Mouse (Mus musculus) E14TG2a.4 (cell line): ENCODE measurements around the gene Borcs6.

Experiments used
- H3K27me3 ChIP-seq: 2 replicates; pipeline ENCODE4 v1.6.1; 2014; ENCODE audit warnings: low read length, control low read depth; ENCODE audit not compliant: insufficient read depth
- H3K36me3 ChIP-seq: 2 replicates; pipeline ENCODE4 v1.6.1; 2014; ENCODE audit warnings: low read length, control low read depth; ENCODE audit not compliant: insufficient read depth
- H3K4me1 ChIP-seq: replicated peaks from 2 replicates; pipeline ENCODE4 v1.6.1; 2014; ENCODE audit warnings: low read depth, low read length, control low read depth
- H3K4me3 ChIP-seq: replicated peaks from 2 replicates; pipeline ENCODE4 v1.5.1; 2014; ENCODE audit warnings: mild to moderate bottlenecking, low read length
- H3K9me3 ChIP-seq: 2 replicates; pipeline ENCODE4 v1.6.1; 2014; ENCODE audit warnings: low read length, control low read depth
- CTCF ChIP-seq: conservative IDR thresholded peaks from 2 replicates; pipeline ENCODE4 v1.5.1; 2014; ENCODE audit warnings: low read length
- NANOG ChIP-seq: IDR thresholded peaks from 2 replicates; pipeline ENCODE4 v1.6.1; 2014; ENCODE audit warnings: borderline replicate concordance, low read length, mixed read lengths
- POU5F1 ChIP-seq: IDR thresholded peaks from 2 replicates; pipeline ENCODE4 v1.6.1; 2014; ENCODE audit warnings: low read length, borderline replicate concordance

Borcs6 gene

GRCm38 (mm10) chr11:69058729-69059356, 674 bp upstream of the Borcs6 start:
- TF ChIP-seq CTCF (no peak), POU5F1 (no peak), NANOG (no peak)
- peak overlapping the region; percentile 99 for H3K4me3 ChIP-seq
- no peaks in the 10 kb centered on the region for H3K36me3 ChIP-seq
- peaks cover 40% of the 10 kb centered on the region for H3K4me1 ChIP-seq
- no peaks in the 10 kb centered on the region for H3K9me3 ChIP-seq
- H3K27me3 ChIP-seq: peaks cover 15% of the 10 kb centered on the region

- H3K27me3 ChIP-seq: peaks cover 15% of the 10 kb centered on the region
- TF ChIP-seq NANOG (no peak), CTCF (no peak), POU5F1 (no peak)
- peak overlapping the region; percentile 99 for H3K4me3 ChIP-seq
- no peaks in the 10 kb centered on the region for H3K36me3 ChIP-seq
- H3K4me1 ChIP-seq: peaks cover 42% of the 10 kb centered on the region
- no peaks in the 10 kb centered on the region for H3K9me3 ChIP-seq
Observed at GRCm38 (mm10) chr11:69059975-69060411, 476 bp downstream of the Borcs6 start.

- no peaks in the 10 kb centered on the region for H3K9me3 ChIP-seq
- H3K4me1 ChIP-seq: peaks cover 48% of the 10 kb centered on the region
- H3K27me3 ChIP-seq: peaks cover 15% of the 10 kb centered on the region
- no peaks in the 10 kb centered on the region for H3K36me3 ChIP-seq
- no peak for TF ChIP-seq CTCF
- no peak for TF ChIP-seq POU5F1
- TF ChIP-seq NANOG: no peak
- H3K4me3 ChIP-seq: peak overlapping the region; percentile 99
Observed at GRCm38 (mm10) chr11:69060448-69061254, 1.1 kb downstream of the Borcs6 start.

GRCm38 (mm10) chr11:69061255-69061912, 1.9 kb downstream of the Borcs6 start:
- Histone ChIP-seq H3K9me3 (no peaks in the 10 kb centered on the region), H3K27me3 (peaks cover 15% of the 10 kb centered on the region), H3K36me3 (no peaks in the 10 kb centered on the region), H3K4me3 (peak overlapping the region; percentile 99), H3K4me1 (peaks cover 54% of the 10 kb centered on the region)
- no peak for TF ChIP-seq NANOG
- TF ChIP-seq CTCF: no peak
- no peak for TF ChIP-seq POU5F1

GRCm38 (mm10) chr11:69062194-69062760, 2.8 kb downstream of the Borcs6 start:
- TF ChIP-seq NANOG (no peak), POU5F1 (no peak), CTCF (no peak)
- H3K9me3 ChIP-seq: no peaks in the 10 kb centered on the region
- peaks cover 15% of the 10 kb centered on the region for H3K27me3 ChIP-seq
- peak overlapping the region; percentile 91 for H3K4me3 ChIP-seq
- no peaks in the 10 kb centered on the region for H3K36me3 ChIP-seq
- H3K4me1 ChIP-seq: peaks cover 61% of the 10 kb centered on the region

GRCm38 (mm10) chr11:69062761-69063224, 3.3 kb downstream of the Borcs6 start:
- no peaks in the 10 kb centered on the region for H3K9me3 ChIP-seq
- peak overlapping the region; percentile 91 for H3K4me3 ChIP-seq
- TF ChIP-seq CTCF (no peak), POU5F1 (no peak), NANOG (0 out of 2 replicates have a peak, but pooled peaks have one; percentile 5)
- no peaks in the 10 kb centered on the region for H3K36me3 ChIP-seq
- peaks cover 63% of the 10 kb centered on the region for H3K4me1 ChIP-seq
- peaks cover 15% of the 10 kb centered on the region for H3K27me3 ChIP-seq

GRCm38 (mm10) chr11:69063413-69064201, 4.1 kb downstream of the Borcs6 start:
- H3K4me1 ChIP-seq: peaks cover 56% of the 10 kb centered on the region
- TF ChIP-seq CTCF (no peak), NANOG (no peak), POU5F1 (no peak)

GRCm38 (mm10) chr11:69064259-69065133, 5.0 kb downstream of the Borcs6 start:
- peak overlapping the region; percentile 91 for H3K4me3 ChIP-seq
- TF ChIP-seq POU5F1 (no peak), NANOG (no peak), CTCF (no peak)
- no peaks in the 10 kb centered on the region for H3K9me3 ChIP-seq
- H3K4me1 ChIP-seq: peaks cover 51% of the 10 kb centered on the region
- H3K36me3 ChIP-seq: no peaks in the 10 kb centered on the region
- peaks cover 15% of the 10 kb centered on the region for H3K27me3 ChIP-seq

More at GRCm38 (mm10) chr11:69063413-69064201, 4.1 kb downstream of the Borcs6 start:
- no peaks in the 10 kb centered on the region for H3K36me3 ChIP-seq
- peaks cover 15% of the 10 kb centered on the region for H3K27me3 ChIP-seq
- peak overlapping the region; percentile 91 for H3K4me3 ChIP-seq
- no peaks in the 10 kb centered on the region for H3K9me3 ChIP-seq
